In genomic region chr11:79657053-79657452, GRCm38 (mm10) we compare ENCODE assay signal across 17 mouse cellular contexts.
"Had no signal": no experiment of that assay in that cellular context is flagged by ENCODE, and none has a peak within 500 bp of the region (broad histone marks: within the 10 kb centered on the region; RNA-seq: fewer than 3 reads in every experiment).

No protein-coding gene starts in this region.

- H3K27me3 ChIP-seq: neural tube, embryonic 12.5 days; neural tube, embryonic 13.5 days; neural tube, embryonic 15.5 days; stomach, embryonic 15.5 days had no signal

- H3K4me3 ChIP-seq: neural tube, embryonic 12.5 days; neural tube, embryonic 13.5 days; neural tube, embryonic 15.5 days; stomach, embryonic 15.5 days had no signal

- H3K27ac ChIP-seq: neural tube, embryonic 12.5 days; neural tube, embryonic 13.5 days; neural tube, embryonic 15.5 days; stomach, embryonic 15.5 days; stomach, postnatal 0 days had no signal

- H3K4me2 ChIP-seq: neural tube, embryonic 12.5 days; neural tube, embryonic 13.5 days; neural tube, embryonic 15.5 days; stomach, embryonic 15.5 days had no signal

- H3K36me3 ChIP-seq: neural tube, embryonic 12.5 days; neural tube, embryonic 13.5 days; neural tube, embryonic 15.5 days; stomach, embryonic 15.5 days had no signal

- H3K9me3 ChIP-seq: neural tube, embryonic 12.5 days; neural tube, embryonic 13.5 days; neural tube, embryonic 15.5 days; stomach, embryonic 15.5 days had no signal

- DNase-seq: retina, postnatal 1 day; right cerebral cortex, adult 18-20 months; right cerebral cortex, postnatal 14 days; right cerebral cortex, postnatal 25 days; right cerebral cortex, postnatal 4 days; spleen, adult 18-20 months; thymus, adult 18-20 months; thymus, adult 2 months; thymus, postnatal 14 days; thymus, postnatal 25 days; thymus, postnatal 36 days; thymus, postnatal 4 days had no signal

- H3K9ac ChIP-seq: neural tube, embryonic 12.5 days; neural tube, embryonic 13.5 days; neural tube, embryonic 15.5 days; stomach, embryonic 15.5 days had no signal
